Mouse (Mus musculus) stomach, postnatal 0 days (tissue): ENCODE measurements around the gene Arl8b.

ENCODE experiments used
- CTCF ChIP-seq: IDR thresholded peaks from 2 replicates; pipeline ENCODE4 v1.5.1; 2016; ENCODE audit warnings: antibody characterized with exemption, low read depth, mild to moderate bottlenecking, moderate library complexity
- EP300 ChIP-seq: optimal IDR thresholded peaks from 2 replicates; pipeline ENCODE3; 2016; ENCODE audit warnings: antibody characterized with exemption

DNA sequence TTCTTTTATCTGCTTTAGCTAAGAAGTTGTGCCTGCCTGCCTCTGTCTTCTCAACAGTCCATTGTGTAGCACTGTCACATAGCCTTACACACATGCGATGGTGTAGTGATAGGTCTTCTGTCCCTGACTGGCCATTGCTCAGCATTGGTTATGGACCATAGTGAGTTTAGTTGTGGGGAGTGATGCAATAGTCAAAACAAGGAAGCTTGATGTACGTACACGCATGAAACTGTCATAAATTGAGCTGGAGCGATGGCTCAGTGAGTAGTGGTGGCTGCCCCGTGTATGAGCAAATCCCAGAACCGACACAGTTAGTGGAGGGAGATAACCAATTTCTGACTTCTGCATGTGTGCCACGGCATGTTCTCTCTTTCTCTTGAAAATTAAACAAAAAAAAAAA lies 31.6 kb upstream of the Arl8b start:
- TF ChIP-seq CTCF (no peak), EP300 (no peak)
